Mouse (Mus musculus) neural tube, embryonic 10.5 days (tissue): ENCODE results near the gene Erc2.

Experiments
- DNase-seq: peaks from one replicate; pipeline ENCODE4 v3.0.0-alpha.2; 2017; ENCODE audit warnings: low spot score; ENCODE audit errors: extremely low spot score

Gene Erc2

DNA sequence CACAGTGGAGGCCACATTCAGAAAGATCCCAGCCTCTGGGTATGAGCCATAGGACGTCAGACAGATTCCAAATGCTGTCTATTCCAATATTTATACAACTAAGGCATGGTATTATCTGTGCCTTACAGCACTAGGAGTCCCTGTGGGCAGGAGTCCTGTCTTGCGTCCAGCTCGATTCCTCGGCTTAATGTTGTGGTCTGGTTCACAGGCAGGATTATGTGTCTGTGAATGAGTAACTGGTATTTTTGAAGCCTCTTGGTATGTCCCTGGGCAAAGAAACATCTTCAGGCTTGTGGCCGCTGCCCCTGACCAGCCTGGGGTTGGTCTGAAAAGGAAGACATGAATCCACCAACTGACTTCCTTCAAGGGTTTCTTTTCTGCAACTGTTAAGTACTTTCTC, 153.1 kb downstream of the Erc2 start:
- DNase-seq: no peak

DNA sequence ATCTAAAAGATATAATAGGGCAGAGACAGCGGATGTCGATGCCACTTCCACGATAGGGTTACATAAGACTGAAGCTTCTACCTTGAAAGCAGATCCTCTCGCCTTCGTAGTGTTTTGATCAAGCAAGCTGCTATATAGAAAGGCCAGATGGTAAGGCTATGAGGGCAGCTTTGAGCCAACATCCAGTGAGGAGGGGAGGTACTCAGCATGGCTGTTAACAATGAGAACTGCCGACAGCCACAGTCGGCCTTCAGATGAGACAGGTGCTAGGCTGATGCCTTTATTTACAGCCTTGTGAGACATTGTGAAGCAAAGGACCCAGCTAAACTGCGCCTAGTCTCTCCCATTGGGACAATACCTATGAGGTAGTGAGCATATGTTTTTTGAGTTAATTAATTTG, 156.3 kb downstream of the Erc2 start:
- DNase-seq: no peak

DNA sequence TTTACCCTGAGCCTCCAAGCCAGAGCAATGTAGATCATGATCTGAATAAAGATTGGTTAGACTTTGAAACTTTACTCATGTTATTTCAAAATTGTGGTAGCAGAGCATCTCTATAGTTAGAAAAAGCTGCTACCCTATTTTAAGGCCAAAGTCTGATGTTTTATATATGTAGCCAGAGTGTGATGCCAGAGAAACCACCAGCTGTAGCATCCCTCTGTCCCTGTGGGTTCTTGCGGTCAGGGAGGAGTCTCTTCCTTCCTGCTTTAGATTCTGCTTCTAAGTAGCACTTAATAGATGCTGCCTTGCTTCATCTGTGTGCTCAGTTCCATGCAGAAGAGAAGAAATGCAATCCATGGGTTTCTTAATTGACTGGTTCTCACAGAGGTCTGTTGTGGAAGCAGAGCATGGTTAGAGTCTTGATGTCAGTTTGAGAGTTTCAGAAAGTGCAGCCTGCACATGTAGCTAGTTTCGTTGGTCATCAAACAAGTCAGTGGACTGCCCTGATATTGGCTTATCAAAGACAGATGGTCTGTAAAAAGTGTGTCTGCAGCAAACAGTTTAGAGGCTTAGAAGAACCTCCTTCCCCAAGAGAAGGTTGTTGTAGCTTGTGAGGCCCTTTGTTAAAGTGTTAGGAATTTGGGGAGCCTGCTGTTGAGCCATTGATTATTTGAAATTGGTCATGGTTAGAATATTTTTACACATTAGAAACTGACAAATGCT, 156.9 kb downstream of the Erc2 start:
- DNase-seq: no peak

DNA sequence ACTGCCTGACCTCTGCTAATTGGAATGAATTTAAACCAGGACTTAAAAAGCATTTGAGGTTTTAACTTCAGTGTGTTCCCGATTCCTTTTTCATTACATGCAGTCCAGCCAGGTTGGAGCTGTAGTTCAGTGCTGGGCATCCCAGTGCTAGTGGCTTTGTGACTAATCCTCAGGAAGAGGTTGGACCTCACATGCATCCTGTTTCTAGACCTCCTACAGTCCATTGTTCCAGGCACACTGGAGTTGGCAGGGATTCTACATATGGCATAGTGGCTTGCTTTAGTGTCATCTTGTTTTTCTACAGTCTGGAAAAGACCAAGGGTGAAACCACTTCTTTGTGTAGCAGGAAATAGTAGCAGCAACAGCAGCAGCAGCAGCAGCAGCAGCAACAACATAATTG, 159.0 kb downstream of the Erc2 start:
- no peak for DNase-seq

DNA sequence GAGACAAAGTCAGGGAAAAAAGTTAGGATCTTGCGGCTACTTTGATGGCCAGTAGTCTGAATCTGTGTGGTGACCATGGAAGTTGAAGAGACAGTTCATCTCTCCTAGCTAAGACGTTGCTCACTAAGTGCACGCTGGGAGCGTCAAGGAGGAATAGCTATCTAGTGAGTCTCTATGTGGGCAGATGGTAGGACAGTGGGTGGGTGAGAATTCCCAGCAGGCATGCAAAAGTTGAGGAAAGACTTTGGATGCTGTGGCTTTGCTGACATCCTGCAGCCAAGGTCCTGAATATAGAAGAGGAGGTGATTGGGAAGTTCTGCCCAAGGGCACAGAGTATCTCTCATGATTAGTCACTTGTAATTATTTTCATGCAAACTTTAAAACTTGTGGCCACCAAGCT, 162.6 kb downstream of the Erc2 start:
- DNase-seq: no peak

DNA sequence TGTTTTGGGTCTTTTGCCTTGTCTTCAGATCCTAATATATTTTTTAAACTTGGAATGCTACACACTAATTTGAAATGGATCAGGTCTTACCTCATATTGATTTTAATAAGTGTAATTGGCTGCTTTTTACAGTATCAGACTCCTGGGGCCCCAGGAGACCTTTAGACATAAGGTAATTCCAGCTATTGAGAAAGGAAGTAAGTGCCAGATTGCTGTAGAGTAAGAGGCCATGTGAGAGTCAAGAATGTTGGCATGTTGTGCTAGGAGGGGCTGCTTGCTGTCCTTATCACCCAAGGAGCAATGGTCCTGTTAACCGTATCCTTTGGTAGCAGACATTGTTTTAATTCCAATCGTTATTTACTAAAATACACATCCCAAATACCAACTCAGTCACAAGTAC, 163.3 kb downstream of the Erc2 start:
- no peak for DNase-seq

DNA sequence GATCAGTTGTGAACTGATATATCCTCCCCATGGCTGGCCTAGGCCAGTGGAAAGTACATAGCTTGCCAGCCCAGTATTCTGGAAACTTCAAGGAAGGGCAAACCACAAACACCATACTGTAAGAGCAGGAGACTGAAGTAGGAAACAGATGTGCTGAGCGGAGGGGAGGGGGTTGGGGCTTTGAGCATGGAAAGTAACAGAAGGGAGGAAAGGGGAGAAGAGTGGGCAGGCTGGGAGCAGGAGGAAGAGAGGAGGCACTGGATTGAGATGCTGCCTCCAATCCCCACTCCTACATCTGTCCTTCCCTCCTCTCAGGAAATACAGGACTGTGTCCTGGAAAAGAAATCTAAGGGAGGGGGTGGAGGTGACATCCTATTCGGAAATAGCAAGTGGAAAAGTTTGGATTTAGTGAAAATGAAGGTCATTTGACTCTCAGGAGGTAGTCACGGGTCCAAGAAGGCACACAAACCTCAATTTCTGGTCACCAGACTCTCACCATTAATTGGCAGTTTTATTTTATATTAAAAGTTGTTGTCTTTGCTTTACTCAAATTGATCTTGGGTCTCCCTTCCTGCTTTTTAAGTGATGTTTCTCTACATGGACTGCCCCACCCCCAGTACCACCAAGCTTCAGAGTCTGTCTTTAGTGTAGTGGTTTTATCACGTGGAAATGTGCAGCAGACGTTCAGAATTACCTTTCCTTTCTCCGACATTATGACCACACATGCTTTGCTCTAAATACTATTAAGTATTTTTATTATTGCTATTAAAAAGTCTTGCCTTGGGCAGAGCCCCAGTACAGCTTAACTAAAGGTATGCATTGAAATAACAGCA, 167.1 kb downstream of the Erc2 start:
- DNase-seq: no peak

DNA sequence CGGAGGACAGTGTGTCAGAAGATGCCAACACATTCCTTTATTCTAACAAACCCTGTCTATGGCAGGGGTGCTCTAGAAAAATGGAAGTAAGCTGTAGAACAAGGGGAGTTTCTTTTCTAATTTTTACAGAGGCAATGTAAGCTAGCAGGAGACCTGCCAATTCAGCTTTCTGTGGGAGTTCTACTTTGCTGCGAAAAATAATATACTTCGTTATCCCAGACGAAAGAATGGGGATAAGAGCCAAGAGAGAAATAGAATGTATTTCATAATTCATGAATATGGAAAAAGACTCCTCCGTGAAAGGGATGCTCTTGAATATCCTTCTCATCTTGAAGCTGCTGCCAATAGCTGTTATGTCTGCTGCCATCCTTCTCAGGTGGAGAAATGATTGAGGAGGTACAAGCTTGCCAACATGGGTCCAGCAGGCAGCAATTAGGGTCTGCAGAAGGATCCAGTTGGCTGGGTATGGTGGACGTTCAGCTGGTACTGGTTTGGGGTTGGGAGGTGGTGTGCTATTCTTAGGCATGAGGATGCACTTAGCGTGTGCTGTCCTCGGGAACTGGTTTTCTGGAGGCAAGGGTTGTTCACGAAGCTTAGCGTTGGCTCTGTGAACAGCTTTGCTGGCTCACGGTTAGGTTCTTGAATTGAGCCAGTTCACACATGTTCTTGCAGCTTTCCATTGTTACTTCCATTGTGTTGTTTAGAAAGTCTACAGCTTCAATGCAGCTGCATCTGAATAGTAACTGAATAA, 176.1 kb downstream of the Erc2 start:
- no peak for DNase-seq

DNA sequence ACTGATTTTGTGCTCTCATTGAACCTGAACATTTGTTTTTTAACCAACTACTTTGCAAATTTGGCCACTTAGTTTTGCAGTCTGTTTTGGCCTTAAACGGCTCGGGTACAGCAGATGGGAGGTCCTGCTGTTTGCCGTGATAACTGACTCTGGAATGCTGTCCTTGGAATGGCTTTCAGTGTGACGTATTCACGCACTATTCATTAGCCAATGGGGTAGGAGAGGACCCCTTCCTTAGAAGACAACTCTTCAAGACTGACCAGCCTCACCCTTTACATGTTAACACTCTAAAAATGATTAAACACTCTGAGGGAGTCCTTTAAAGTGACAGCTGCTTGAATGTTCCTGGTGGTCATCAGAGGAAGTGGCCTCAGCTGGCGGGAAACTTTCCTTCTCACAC, 178.5 kb downstream of the Erc2 start:
- no peak for DNase-seq

DNA sequence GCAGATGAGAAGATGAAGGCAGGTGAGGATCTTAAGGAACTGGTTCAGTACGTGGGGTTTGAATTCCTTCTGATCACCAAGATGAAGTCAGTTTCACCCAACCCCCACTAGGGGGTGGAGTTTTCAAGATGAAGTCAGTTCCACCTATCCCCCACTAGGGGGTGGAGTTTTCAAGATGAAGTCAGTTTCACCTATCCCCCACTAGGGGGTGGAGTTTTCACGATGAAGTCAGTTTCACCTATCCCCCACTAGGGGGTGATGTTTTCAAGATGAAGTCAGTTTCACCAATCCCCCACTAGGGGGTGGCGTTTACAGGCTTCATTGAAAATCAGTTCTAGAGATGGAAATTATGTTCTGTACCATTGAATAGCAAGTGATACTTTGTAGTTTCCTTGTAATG, 181.7 kb downstream of the Erc2 start:
- no peak for DNase-seq

DNA sequence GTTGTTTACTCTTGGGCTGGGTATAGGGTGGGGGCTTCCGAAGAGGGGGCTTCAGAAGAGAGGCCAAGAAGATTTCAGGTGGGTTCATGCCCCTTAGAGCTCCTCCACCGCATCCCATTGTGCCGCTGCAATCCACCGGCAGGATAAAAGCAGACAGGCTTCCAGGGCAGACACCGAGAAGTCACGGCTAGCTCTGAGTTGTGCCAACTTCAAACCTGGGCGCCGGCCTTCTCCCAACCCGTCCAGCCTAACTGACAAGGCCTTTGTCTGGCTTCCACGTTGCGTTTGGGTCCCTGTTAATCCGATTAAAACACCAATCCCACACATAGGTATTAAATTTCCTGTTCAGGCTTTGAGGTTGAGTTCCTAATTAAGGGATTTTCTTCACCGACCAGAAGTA, 182.8 kb downstream of the Erc2 start:
- DNase-seq: no peak

DNA sequence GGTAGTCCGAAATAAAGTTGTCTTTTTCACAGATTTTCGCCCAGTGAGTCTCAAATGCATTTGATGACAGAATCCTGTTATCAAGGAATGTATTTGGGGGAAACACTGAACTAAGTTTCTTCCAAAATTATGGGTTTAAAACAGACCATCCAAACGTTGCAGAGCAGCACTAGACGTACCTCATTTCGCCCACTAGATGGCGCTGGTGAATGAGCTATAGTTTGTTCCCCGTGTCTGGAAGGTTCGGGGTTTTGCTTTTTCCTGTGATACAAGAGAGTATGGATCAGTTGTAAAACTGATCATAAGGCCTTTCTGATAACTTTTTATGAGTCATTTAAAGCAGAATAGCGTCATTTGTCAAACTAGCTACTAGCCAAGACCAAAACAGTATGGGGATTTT, 185.9 kb downstream of the Erc2 start:
- peak; percentile 56 for DNase-seq

DNA sequence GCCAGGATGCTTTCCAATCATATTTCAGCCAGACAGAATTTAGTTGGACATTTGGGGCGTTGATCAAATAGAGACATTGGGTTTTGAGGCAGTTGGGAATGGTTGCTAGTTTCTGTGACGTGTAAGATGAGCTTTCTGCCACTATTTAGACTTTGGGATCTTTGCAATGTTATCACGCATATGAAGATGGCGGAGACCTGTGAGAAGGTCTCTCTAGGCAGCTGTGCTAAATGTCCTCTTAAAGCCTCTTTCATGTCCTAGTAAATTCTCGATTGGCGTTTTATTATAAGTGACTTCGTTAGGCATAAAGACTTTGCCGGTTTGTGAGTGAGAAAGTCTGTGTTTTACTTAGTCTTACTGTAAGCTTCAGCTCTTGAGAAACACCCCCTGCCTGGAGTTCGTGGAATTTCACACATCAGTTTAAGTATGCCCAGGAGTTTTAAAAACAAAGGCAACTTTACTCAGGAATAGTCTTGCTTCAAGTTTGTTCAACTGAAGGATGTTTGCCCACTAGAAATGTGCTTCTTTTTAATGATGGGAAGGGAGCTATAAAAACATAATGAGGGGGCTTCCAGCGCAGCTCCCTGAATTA, 186.4 kb downstream of the Erc2 start:
- DNase-seq: no peak

DNA sequence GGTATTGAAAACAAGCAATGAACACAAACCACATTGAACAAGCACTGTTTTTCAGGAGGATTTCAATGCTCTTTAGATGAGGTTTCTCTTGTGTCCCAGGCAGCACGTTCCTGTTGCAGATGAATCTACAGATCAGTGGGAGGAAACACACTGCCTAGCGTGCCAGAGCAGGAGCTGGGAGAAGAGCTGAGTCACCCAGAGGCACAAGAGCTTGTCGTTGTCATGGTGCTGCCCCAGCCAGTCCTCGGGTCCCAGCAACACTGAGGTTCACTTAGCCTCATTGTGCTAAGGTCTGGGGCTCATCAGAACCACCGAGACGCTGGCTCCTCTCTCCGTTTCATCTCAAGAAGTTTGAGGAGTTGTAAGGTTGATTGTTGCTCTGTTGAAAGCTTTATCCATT, 188.6 kb downstream of the Erc2 start:
- DNase-seq: no peak

DNA sequence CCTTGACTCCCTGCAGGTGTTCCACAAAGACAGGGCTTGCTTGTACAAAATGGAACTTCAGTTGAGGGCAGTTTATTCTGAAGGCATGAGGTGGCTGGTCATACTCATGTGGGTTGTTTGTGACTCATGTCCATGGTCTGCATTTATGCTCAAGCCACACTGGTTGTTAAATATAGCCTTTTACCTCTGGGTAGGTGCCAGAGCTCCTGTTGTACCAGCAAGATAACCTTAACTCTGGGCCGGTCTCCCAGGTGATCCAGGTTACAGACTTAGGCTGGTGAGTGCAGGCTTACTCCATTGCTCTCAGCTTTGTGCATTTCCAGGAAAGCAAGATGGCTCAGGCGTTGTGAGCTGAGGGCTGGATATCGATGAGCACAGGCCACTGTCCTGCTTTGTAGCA, 189.4 kb downstream of the Erc2 start:
- DNase-seq: no peak

DNA sequence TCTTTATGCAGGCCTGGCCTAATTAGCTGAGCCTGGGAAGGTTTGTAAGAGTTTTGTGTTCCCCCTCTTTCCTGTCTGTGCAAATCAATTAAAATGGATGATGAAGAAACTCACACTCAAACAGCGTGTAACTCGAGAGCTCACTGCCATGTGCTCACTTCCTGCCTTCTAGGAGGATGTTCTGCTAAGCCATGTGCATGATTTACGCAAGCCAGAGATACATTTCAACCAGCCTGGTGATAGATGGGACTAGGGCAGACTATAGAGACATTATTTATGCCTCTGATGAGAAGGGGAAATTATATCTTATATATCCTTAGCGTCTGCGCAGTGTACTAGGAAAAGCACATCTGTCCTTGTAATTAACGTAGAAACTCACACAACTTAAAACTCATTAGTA, 193.5 kb downstream of the Erc2 start:
- no peak for DNase-seq

DNA sequence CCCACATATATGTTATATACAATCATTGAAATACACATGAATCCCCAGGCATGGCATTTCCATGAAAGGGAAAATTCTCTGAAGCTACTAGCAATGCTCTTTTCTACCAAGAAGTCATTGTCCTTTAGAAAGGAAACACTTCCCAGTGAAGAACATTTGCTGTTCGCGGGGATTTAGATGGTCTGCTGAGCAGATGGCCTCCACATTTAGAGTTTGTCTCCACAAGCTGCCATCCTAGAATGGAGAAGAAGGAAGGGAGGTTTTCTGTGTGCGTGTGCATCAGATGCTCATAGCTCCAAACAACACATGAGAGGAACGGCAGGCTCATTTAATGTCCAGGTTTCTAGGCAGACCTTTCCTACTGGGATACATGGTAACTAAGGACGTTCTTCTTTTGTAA, 196.8 kb downstream of the Erc2 start:
- no peak for DNase-seq

DNA sequence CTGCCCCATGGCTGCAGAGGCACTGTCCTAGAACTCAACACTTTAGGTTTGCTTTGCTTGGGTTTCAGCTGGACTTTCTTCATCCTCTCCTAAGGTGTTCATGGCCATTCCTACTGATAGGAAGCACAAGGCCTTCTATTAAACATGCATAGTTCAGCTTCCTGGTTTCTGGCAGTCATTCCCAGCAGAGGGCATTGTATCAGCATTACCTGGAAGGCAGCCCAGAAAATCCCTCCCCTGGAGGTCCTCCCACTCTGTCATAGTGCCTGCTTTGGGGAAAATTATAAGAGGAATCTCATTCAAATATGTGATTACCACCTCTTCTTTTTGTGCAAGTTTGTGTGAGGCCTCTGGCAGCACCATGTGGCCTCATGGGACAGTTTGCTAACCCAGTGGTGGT, 199.6 kb downstream of the Erc2 start:
- no peak for DNase-seq

DNA sequence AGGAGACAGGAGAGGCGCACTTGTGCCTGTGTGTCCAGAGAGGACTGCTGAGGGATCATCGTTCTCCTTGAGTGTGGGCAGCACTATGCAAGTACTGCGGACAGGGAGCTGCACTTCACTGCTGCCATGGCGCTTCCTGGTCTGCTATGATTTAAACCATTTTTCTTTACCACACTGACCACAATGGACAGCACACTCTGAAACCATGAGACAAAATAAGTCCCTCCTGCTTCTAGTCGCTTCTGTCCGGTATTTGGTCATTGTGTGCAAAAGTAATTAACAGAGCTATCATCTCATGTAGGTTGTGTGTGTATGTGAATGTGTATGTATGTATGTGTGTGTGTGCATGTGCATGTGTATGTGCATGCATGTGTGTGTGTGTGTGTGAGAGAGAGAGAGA, 200.3 kb downstream of the Erc2 start:
- no peak for DNase-seq

DNA sequence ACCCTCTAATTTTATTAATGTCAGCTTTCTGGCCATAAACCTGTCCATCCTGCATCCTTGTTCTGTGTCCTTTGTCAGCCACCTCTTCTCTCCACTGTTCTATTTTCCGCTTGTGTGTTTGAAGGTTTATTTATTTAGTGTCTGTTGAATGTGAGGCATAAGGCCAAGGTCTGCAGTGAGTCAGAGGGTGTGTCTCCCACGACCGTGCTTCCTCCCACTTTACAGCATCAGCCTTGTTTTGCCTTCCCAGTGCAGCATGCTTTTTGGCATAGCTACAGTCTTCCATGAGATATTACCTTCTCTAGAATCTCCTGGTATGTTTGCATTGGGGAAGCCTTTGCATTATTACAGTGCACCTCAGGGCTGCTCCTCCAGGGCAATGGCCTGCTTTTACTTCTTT, 200.8 kb downstream of the Erc2 start:
- DNase-seq: no peak

DNA sequence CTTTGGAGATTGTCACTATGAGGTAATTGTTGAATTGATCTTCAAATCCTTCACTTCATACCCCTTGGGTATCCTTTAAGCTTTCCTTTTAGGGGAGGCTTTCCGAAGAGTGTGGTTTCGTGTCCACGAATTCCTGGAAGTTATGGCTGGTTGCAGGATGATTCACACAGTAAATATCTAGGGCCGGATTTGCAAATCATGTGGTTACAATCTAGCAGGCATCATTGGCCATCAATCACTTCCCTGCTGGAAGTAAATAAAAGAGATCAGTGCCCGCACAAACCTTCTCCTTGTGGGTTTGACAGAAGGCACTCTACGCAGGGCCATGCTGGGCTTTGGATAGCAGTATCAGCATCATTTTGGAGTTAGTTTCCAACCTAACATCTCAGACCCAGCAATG, 201.7 kb downstream of the Erc2 start:
- no peak for DNase-seq

DNA sequence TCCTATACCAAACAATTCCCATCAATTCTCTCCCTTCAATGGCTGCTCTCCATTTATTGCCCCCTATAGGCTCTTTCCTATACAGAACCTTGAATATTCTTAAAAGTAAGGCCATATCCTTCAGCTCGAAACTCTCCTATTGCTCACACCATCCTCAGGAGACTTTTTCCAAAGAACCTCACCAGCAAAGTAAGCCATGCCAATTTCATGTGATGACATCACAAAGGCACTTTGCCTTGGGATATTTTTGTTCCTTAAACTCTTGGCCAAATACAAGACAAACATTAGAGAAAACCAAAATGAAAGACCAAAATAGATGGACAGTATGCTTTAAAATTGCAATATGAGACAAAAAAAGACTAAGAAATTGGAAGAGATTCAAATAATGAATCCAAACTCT, 204.6 kb downstream of the Erc2 start:
- DNase-seq: no peak
